Mouse (Mus musculus) ES-E14 (cell line): ENCODE measurements around the gene Trove2. TPM values are rescaled to one million over a fixed set of nuclear protein-coding genes. Genes with fewer than 3 reads are reported as not detected.

Experiments
- DNase-seq: peaks from one replicate; pipeline ENCODE4 v3.0.0-alpha.2; 2013; ENCODE audit warnings: low read depth, low spot score
- H3K27ac ChIP-seq: 2 replicates; pipeline ENCODE4 v1.5.1; 2012; ENCODE audit warnings: low read depth, mild to moderate bottlenecking, low read length, moderate library complexity, mixed read lengths; ENCODE audit not compliant: poor library complexity, insufficient read depth, severe bottlenecking
- H3K36me3 ChIP-seq: 2 replicates; pipeline ENCODE4 v1.6.1; 2012; ENCODE audit warnings: mild to moderate bottlenecking, low read length, moderate library complexity, mixed read lengths; ENCODE audit not compliant: control insufficient read depth, poor library complexity, insufficient read depth, severe bottlenecking
- H3K4me1 ChIP-seq, 2 experiments: fragments of 150-350 bp in 1 of 2; sonication (generic) in 1 of 2; 2 replicates each; pipeline ENCODE4 v1.6.1; 2012; ENCODE audit warnings: low read length in 2 of 2, mild to moderate bottlenecking in 1 of 2, mixed read lengths in 1 of 2; ENCODE audit not compliant: control insufficient read depth in 2 of 2, insufficient read depth in 2 of 2, poor library complexity in 1 of 2
- H3K4me3 ChIP-seq, 2 experiments: fragments of 150-350 bp in 1 of 2; sonication (generic) in 1 of 2; 2 replicates each; pipeline ENCODE4 v1.5.1; 2012; ENCODE audit warnings: low read length in 2 of 2, low read depth in 1 of 2, mild to moderate bottlenecking in 1 of 2, mixed read lengths in 1 of 2; ENCODE audit not compliant: insufficient read depth in 1 of 2, poor library complexity in 1 of 2, severe bottlenecking in 1 of 2
- H3K9ac ChIP-seq: 2 replicates; pipeline ENCODE4 v1.6.1; 2012; ENCODE audit warnings: low read depth, mild to moderate bottlenecking, low read length, mixed read lengths; ENCODE audit not compliant: poor library complexity, insufficient read depth, severe bottlenecking
- H3K9me3 ChIP-seq: fragments of 150-350 bp; sonication (generic); 2 replicates; pipeline ENCODE4 v1.6.1; 2012; ENCODE audit warnings: low read depth, mild to moderate bottlenecking, low read length; ENCODE audit not compliant: control insufficient read depth, insufficient read depth
- CHD2 ChIP-seq: IDR thresholded peaks from 2 replicates; pipeline ENCODE4 v1.6.1; 2014; ENCODE audit warnings: mild to moderate bottlenecking, low read depth, low read length, inconsistent platforms
- HCFC1 ChIP-seq: IDR thresholded peaks from 2 replicates; pipeline ENCODE4 v1.6.1; 2012; ENCODE audit warnings: low read length, inconsistent platforms, borderline replicate concordance; ENCODE audit not compliant: insufficient read depth
- MAFK ChIP-seq: IDR thresholded peaks from 2 replicates; pipeline ENCODE4 v1.6.1; 2014; ENCODE audit warnings: mild to moderate bottlenecking, low read depth, low read length, inconsistent platforms; ENCODE audit not compliant: insufficient read depth
- ZC3H11A ChIP-seq: IDR thresholded peaks from 2 replicates; pipeline ENCODE4 v1.6.1; 2012; ENCODE audit warnings: low read depth, mild to moderate bottlenecking, inconsistent platforms, low read length, borderline replicate concordance
- ZNF384 ChIP-seq: IDR thresholded peaks from 2 replicates; pipeline ENCODE4 v1.6.1; 2012; ENCODE audit warnings: low read depth, low read length, inconsistent platforms
- in situ Hi-C, 2 experiments: fragments of 600-800 bp; cut with MboI; formaldehyde crosslinking; loops; one replicate each; pipeline ENCODE4 v1.15.1; 2025; ENCODE audit warnings: low sequenced_read_pairs in 2 of 2, inconsistent platforms in 1 of 2; ENCODE audit not compliant: unreplicated experiment in 2 of 2
- total RNA-seq: library from RNA; depleted of rRNA; stranded (reverse); fragments of 300-350 nt; gene quantifications from 2 replicates; pipeline ENCODE4 v1.2.3, GENCODE M21; 2012

Gene Trove2
- total RNA-seq, 1 experiment: 16.8 TPM

DNA sequence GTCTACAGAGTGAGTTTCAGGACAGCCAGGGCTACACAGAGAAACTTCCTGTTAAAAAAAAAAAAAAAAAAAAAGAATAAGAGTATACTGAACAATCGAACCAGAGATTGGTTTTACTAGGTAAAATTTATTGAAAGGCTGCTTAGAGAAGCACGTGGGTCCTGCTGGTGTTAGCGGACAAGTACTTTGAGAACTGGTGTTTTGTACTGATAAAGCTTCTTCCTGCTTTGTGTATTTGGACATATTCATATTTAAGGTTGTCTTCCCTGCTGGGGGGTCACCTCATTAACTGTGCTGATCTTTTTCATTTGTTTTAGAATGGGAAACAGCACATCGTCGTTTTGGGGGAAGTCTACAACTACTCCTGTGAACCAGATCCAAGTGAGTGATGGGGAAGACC lies 35.5 kb downstream of the Trove2 start:
- Histone ChIP-seq H3K4me3 (no peak overlapping the region), H3K36me3 (peaks cover 7% of the 10 kb centered on the region; the same call in 1 of the 2 replicates), H3K4me1 (peaks cover 0 to 7% of the 10 kb centered on the region in 2 experiments; a peak in 2 of 4 replicates), H3K27ac (no peak overlapping the region), H3K9ac (no peak overlapping the region), H3K9me3 (no peaks in the 10 kb centered on the region)
- in situ Hi-C loops: no loop called here
- no peak for TF ChIP-seq CHD2
- TF ChIP-seq MAFK: no peak
- no peak for TF ChIP-seq ZC3H11A
- TF ChIP-seq ZNF384: no peak
- DNase-seq: no peak

DNA sequence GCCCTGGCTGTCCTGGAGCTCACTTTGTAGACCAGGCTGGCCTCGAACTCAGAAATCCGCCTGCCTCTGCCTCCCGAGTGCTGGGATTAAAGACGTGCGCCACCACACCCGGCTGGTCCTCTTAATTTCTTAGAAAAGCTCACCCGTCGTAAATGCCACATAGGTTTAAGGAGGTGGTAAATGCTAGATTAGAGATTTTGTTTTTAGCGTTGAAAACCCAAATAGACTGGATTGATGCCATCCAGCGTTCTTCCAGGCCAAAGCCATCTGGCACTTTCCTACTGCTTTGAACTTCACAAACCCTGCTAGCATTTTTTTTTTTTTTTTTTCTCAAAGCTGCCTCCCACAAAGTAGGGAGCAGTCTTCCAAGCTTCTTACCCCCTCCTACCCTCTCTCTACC lies 36.3 kb downstream of the Trove2 start:
- no peak overlapping the region for H3K9ac ChIP-seq
- in situ Hi-C loops: no loop called here
- peaks cover 7% of the 10 kb centered on the region; the same call in 1 of the 2 replicates for H3K36me3 ChIP-seq
- peaks cover 0 to 6% of the 10 kb centered on the region in 2 experiments; a peak in 2 of 4 replicates for H3K4me1 ChIP-seq
- no peak overlapping the region for H3K27ac ChIP-seq
- TF ChIP-seq HCFC1: no peak
- no peak for TF ChIP-seq MAFK
- TF ChIP-seq ZNF384: no peak; the same call in 1 of the 2 replicates
- TF ChIP-seq CHD2: no peak
- TF ChIP-seq ZC3H11A: no peak
- DNase-seq: no peak
- no peaks in the 10 kb centered on the region for H3K9me3 ChIP-seq
- H3K4me3 ChIP-seq: no peak overlapping the region

DNA sequence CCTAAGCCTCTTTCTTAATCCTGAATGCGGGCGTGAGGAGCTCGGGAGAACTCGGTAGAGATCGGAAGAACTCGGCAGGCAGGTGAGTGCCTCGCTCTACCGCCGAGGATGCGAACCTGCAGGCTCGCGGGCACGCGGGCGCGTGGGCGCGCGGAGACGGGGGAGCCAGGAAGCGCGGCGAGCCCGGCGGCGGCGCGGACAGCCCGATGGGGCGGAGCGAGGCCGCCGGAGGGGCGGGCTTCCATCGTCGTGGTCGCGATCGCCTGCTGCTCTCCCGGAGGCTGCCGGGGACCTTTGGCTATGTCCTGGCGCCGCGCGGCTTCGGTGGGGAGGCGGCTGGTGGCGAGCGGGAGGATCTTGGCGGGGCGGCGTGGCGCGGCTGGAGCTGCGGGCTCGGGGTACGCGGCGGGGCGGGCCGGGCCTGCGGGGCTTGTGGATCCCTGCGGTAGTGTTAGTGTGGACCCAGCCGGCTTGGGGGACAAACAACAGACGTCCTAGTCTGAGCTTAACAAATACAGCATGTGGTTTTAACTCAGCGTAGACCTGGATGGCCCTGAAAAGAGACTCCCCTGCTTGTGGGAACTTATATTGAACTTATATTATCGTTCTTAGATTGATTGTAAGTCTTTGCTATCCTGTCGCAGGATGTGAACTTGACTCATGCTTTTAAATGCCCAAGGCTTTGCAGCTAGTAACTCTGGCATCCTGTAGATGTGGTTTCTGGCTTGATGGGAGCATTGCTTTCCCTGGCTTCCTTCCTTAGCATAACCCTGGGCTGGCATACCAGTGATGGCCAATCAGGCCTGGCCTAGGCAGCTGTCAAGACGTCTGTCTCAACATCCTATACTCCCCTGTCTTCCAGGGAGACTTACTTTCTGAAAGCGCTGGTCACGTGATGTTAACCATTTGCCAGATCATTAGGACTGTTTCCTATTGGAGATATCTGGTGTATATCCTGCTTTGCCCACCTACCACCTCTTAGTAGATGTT lies 37.2 kb downstream of the Trove2 start:
- no peak for TF ChIP-seq ZNF384
- no peak for TF ChIP-seq CHD2
- TF ChIP-seq MAFK: no peak
- TF ChIP-seq ZC3H11A: no peak
- TF ChIP-seq HCFC1: peak; percentile 50; the same call in 1 of the 2 replicates
- H3K9me3 ChIP-seq: no peaks in the 10 kb centered on the region
- peaks cover 2 to 4% of the 10 kb centered on the region in 2 experiments; a peak in 2 of 4 replicates for H3K4me1 ChIP-seq
- peaks cover 2% of the 10 kb centered on the region; the same call in 1 of the 2 replicates for H3K36me3 ChIP-seq
- DNase-seq: peak; percentile 71
- peak overlapping the region; percentile 89 to 96 for H3K4me3 ChIP-seq
- in situ Hi-C loops: no loop called here
- H3K27ac ChIP-seq: peak overlapping the region; percentile 76
- H3K9ac ChIP-seq: peak overlapping the region; percentile 94

DNA sequence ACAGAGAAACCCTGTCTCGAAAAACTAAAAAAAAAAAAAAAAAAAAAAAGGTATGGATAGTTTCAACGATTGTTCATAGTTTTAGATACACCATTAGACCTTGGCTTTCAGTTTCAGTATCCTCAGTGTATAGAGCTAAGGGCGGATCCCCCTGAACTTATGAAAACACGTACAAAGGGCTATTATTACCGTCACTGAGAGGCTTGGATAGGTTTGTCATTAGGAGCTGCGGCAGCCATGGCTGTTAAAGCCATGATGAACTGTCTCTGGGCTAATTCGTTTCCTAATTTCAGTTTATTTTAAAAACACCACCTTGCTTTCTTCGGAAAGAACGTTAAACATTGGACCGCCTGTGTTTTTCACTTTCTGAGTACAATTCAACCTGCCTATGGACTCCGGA lies 38.1 kb downstream of the Trove2 start:
- Histone ChIP-seq H3K4me3 (peak overlapping the region; percentile 89 to 96), H3K9me3 (no peaks in the 10 kb centered on the region), H3K9ac (peak overlapping the region; percentile 94), H3K36me3 (peaks cover 2% of the 10 kb centered on the region; the same call in 1 of the 2 replicates), H3K4me1 (peaks cover 3 to 4% of the 10 kb centered on the region in 2 experiments; a peak in 2 of 4 replicates), H3K27ac (no peak overlapping the region)
- in situ Hi-C loops: no loop called here
- DNase-seq: no peak
- TF ChIP-seq CHD2: no peak
